Mouse (Mus musculus): Measurements from ENCODE around the gene Fam206a. TPM values are rescaled to one million over a fixed set of nuclear protein-coding genes. Genes with fewer than 3 reads are reported as not detected.

Gene Fam206a
- total RNA-seq, 2 experiments from 2014 or later, result 1.6 to 2.0 TPM

DNA sequence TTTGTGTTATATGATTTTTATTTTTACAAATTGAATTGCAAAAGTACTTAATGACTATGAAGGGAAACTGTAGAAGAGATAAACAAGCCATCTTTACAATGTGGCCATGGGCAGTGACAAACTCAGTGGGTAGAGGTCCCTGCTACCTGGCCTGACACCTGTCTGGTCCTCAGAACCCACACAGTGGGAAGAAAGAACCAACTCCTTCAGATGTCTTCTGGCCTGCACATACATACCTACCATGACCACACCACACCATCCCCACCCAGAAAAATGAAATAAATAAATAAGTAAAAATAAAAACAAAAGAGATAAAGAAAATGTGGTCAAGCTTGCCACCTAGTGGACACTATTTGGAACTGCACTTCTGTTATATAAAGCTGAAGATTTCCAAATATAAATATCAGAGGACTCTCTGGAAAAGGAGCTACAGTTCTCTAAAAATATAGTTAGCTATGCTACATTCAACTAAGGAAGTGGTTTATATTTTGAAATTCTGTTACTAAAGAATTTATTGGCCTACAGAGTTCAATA lies 17.9 kb downstream of the Fam206a start:
- intact Hi-C loops (cut with DNase I), result no loop called here
- DNase-seq, result no peak
- peak; percentile 82 for TF ChIP-seq CTCF (IDR thresholded peaks at IDR 0.05)
- Histone ChIP-seq H3K4me3 (no peak overlapping the region), H3K27ac (peak overlapping the region; percentile 65)

DNA sequence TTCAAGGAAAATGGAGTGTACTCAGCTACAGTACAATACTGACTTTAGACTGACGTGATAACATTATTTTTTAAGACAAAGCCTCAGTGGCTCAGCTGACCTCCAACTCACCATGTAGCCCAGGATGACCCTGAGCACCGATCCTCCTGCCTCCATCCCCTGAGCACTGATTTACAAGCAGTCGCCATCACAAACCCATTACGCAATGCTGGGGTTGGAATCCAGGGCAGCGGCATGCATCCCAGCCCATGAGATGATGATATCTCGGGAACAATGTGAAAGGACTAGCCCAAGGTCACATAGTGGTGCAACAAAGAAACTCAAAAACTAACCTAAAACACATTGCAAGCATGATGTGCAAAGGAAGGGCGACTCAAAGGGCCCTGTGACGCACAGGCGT lies 22.1 kb downstream of the Fam206a start:
- no peak for DNase-seq
- no peak overlapping the region for H3K27ac ChIP-seq
- no peak for TF ChIP-seq CTCF (IDR thresholded peaks at IDR 0.05)
- no peak overlapping the region for H3K4me3 ChIP-seq
- intact Hi-C loops (cut with DNase I), result no loop called here

DNA sequence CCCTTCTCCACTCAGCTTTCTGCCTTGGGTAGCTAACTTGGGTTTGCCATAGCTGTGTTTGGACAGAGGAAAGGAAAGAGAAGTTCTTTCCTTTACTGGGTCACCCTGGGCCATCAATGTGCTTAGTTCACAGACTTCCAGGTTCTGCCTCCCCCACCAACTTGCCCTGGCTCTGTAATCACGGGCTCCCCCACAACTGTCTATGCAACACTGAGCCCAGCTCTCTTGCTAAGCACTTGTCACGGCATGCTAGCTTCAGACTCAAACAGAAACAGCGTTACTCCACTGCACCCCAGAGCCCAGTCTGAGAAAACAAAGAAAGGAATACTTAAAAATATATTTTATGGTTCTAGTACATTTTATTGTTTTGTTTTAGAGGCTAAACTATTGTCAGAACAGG lies 26.8 kb downstream of the Fam206a start:
- Histone ChIP-seq H3K27ac (peak overlapping the region; percentile 32; the same call in 1 of the 2 replicates), H3K4me3 (no peak overlapping the region)
- no peak for TF ChIP-seq CTCF (IDR thresholded peaks at IDR 0.05)
- intact Hi-C loops (cut with DNase I), result no loop called here
- no peak for DNase-seq

DNA sequence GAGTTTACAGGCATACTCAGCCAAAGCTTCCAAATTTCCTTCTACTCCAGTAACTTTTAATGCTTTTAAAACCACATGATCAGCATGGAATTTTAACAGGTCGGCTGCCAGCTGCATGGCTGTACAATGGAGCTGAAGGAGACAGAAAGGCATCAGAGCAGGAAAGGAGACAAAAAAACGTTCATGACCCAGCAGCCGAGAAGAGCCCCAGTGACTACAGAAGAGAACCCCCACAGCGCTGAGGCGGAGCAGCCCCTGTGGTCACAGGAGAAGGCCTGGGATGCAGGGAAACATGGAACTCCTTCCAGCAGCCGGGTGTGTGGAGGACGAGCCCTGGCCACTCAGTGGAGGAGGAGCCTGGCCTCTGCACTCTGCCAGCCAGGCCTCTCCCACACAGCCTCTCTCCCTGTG lies 27.4 kb downstream of the Fam206a start:
- intact Hi-C loops (cut with DNase I), result no loop called here
- TF ChIP-seq CTCF (IDR thresholded peaks at IDR 0.05), result no peak
- DNase-seq, result peak; percentile 65
- Histone ChIP-seq H3K4me3 (peak overlapping the region; percentile 26), H3K27ac (peak overlapping the region; percentile 32; the same call in 1 of the 2 replicates)

DNA sequence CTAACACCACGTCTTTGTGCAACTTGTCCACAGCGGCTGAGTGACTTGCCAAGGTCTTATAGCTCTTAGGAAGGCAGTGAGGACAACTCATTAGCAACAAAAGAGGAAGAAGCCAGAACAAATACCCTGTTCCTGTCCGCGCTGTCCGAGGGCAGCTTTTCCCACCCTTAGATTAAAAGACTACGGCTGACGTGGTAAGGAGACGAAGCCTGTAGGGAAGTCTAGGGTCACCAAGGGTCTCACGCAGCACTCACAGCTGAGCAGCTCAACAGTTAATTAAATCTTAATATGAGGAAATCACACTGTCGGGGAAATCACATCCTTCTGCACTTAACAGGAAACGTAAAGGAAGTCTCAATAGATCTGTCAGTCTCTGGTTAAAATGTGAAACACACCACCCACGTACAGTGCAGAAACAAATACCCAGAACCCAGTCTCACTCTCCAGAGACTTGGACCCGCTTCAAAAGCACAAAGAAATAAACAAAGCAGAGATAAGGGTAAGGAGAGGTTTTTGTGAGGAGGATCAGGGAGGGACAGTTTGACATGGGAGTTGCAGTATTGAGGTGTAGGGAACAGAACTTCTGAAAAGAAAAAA lies 29.0 kb downstream of the Fam206a start:
- intact Hi-C loops (cut with DNase I), result no loop called here
- no peak for DNase-seq
- Histone ChIP-seq H3K4me3 (no peak overlapping the region), H3K27ac (no peak overlapping the region)
- no peak for TF ChIP-seq CTCF (IDR thresholded peaks at IDR 0.05)

DNA sequence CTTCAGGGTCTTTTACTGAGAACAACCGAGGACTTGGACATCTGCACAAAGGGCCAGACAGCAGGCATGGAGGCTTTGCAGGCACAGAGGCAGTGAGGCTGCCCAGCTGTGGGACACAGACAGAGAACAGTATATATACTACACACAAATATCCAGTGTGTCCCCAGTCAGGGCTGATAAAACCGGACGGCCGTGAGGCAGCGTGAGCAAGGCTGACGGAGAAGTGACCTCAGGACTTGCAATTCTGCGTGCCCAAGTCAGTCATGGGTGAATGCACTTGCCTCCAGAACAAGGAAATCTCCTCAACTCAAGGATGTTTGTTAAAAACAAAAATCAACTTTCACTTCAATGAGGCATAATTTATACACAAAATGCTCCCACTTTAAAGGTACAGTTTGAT lies 29.9 kb downstream of the Fam206a start:
- no peak for TF ChIP-seq CTCF (IDR thresholded peaks at IDR 0.05)
- Histone ChIP-seq H3K27ac (no peak overlapping the region), H3K4me3 (no peak overlapping the region)
- DNase-seq, result no peak
- intact Hi-C loops (cut with DNase I), result no loop called here

DNA sequence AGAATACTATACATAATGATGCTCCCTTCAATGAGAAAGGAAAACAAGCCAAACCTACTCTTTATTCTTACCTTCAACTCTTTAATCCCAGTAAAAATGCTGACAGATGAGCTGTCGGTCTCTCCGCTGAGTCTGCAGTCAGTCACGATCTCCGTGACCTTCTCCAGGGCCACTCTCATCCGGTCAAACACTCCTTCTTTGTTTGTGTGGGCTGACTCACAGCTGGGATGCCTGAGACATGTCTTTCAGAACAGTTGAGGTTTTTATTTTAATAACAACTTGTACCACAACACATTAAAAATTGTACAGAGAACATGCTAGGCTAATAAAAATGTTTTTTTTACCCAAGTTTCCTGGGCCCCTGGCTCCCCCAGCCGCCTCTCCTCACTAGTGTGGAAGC lies 35.5 kb downstream of the Fam206a start:
- no peak for TF ChIP-seq CTCF (IDR thresholded peaks at IDR 0.05)
- Histone ChIP-seq H3K27ac (no peak overlapping the region), H3K4me3 (no peak overlapping the region)
- no peak for DNase-seq
- intact Hi-C loops (cut with DNase I), result no loop called here

DNA sequence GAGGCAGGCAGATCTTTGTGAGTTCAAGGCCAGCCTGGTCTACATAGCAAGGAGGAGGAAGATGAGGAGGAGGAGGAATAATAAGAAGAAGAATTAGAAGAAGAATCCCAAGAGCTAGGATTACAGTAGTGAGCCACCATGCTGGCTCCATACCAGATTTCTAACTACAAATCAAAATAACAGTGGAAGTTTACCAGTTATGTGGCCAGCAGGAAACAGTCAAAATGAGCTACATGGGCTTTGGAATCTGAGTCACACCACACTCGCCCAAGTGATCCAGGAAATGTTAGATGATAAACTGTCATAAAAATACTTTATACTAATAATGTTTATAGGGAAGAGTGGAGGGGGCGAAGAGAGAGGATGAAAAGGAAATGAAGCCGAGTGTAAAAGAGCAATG lies 38.2 kb downstream of the Fam206a start:
- TF ChIP-seq CTCF (IDR thresholded peaks at IDR 0.05), result no peak
- no peak overlapping the region for H3K27ac ChIP-seq
- no peak overlapping the region for H3K4me3 ChIP-seq
- intact Hi-C loops (cut with DNase I), result no loop called here
- DNase-seq, result no peak

DNA sequence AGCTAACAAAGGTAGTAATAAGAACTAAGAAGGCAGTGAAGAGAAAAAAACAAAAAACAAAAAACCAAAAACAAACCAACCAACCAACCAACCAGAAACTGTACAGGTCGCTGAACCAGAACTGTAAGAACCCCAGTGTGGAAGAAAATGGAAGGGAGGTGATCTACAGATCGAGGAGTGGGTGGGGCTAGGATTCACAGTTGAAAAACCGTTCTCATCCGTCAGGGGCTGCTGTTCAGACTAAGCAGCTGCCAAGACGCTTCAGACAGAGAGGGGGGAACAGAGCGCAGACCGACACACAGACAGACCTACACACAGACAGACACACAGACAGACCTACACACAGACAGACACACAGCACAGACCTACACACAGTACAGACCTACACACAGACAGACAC lies 40.4 kb downstream of the Fam206a start:
- TF ChIP-seq CTCF (IDR thresholded peaks at IDR 0.05), result no peak
- intact Hi-C loops (cut with DNase I), result no loop called here
- DNase-seq, result no peak
- Histone ChIP-seq H3K27ac (no peak overlapping the region), H3K4me3 (no peak overlapping the region)

DNA sequence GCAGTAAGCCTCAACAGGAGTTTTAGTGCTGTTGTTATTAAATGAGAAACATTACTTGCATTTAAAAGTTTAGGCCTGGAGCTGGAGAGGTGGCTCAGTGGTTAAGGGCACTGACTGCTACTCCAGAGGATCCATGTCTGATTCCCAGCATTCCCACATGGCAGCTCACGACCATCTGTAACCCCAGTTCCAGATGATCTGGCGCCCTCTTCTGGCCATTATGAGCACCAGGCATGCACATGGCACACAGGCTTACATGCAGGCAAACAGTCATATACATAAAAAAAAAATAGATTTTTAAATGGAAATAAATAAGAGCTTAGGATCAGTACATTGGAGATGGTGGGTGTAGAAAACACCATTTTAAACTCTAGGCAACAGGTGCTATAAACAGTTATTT lies 41.8 kb downstream of the Fam206a start:
- intact Hi-C loops (cut with DNase I), result no loop called here
- H3K4me3 ChIP-seq, result no peak overlapping the region
- no peak for DNase-seq
- no peak overlapping the region for H3K27ac ChIP-seq
- TF ChIP-seq CTCF (IDR thresholded peaks at IDR 0.05), result peak; percentile 26; the same call in 1 of the 2 replicates

DNA sequence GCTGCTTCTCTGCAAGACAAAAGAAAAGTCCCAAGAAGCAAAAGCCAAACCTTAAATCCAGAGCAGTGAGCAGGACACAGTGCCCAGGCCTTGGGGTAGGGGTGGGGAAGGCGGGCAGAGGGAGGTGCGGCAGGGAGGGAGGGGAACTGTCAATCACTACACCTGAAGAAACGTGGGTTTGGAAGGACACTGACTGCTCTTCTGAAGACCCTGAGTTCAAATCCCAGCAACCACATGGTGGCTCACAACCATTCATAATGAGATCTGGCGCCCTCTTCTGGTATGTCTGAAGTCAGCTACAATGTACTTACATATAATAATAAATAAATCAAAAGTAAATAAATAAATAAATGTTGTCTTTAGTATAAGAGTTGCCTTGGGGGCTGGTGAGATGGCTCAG lies 42.8 kb downstream of the Fam206a start:
- TF ChIP-seq CTCF (IDR thresholded peaks at IDR 0.05), result no peak
- intact Hi-C loops (cut with DNase I), result no loop called here
- Histone ChIP-seq H3K27ac (no peak overlapping the region), H3K4me3 (no peak overlapping the region)
- DNase-seq, result no peak

DNA sequence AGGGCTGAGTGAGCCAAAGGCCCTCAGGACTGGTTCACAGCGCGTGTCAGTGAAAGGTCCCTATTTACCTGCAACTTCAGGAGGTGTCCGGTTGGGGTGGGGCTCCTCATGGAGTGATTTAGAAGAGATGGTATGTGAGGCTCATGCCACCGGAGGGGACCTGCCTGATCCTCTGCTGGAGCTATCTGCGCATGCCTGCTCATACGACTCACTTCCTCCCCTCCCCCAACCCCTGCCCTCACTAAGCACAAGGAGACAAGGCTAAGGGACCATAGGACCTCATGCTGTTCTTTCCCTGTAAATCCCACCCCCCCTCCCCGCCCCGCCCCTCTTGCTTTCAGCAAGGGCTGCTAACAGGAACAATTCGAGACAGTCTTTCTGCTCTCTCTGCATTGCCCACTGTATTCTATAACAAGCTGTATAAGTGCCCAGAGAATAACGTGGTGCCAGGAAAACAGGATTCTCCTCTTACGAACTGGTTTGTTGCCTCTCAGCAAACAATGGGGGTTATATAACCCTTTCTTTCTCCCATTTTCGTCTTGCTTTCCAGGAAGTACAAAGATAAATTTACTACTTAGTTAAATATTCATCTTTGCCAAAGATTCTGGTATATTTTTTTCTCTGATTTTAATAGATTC lies 43.9 kb downstream of the Fam206a start:
- intact Hi-C loops (cut with DNase I), result no loop called here
- no peak for TF ChIP-seq CTCF (IDR thresholded peaks at IDR 0.05)
- no peak for DNase-seq
- H3K27ac ChIP-seq, result no peak overlapping the region
- no peak overlapping the region for H3K4me3 ChIP-seq

DNA sequence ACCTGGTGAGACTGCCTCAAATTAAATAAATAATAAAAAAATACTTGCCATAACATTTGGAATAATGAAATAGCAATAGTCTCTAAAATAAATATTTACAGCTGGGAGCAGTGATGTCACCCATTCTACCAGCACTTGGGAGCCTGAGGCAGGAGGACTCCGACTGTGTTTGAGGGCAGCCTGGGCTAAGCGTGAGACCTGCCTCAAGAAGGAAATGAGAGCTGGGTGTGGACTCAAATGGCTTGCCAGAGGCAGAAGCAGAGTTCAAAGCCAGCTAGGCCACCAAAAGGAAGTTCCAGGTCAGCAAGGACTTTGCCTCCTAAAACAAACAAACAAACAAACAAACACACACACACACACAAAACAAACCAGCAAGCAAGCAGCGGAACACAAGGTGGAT lies 45.3 kb downstream of the Fam206a start:
- intact Hi-C loops (cut with DNase I), result no loop called here
- no peak overlapping the region for H3K27ac ChIP-seq
- DNase-seq, result no peak
- TF ChIP-seq CTCF (IDR thresholded peaks at IDR 0.05), result no peak
- H3K4me3 ChIP-seq, result no peak overlapping the region

DNA sequence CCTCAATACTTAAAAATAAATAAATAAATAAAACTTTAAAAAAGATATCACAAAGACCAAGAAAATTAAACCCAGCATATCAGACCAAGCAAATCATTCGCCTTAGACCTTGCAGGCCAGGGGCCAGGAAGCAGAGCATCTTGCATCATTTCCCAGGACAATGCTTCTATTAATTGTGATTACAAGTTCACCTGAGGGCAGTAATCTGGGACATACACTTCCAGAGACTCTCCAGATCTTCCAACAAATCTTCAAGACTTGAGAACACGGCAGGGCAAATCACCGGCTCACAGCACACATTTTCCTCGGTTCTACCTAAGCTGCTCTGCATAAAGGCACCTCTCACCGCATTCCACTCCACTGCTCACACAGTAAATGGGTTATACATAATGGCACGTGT lies 45.9 kb downstream of the Fam206a start:
- no peak for TF ChIP-seq CTCF (IDR thresholded peaks at IDR 0.05)
- Histone ChIP-seq H3K4me3 (no peak overlapping the region), H3K27ac (no peak overlapping the region)
- intact Hi-C loops (cut with DNase I), result no loop called here
- no peak for DNase-seq

Measured in gastrocnemius, adult 2 months (tissue).